Mouse (Mus musculus) ES-E14 (cell line): Measurements from ENCODE around the gene Tom1l2. TPM values are rescaled to one million over a fixed set of nuclear protein-coding genes. Genes with fewer than 3 reads are reported as not detected.

Experiments used
- DNase-seq: peaks from one replicate; pipeline ENCODE4 v3.0.0-alpha.2; 2013; ENCODE audit warnings: low read depth, low spot score
- H3K27ac ChIP-seq: 2 replicates; pipeline ENCODE4 v1.5.1; 2012; ENCODE audit warnings: low read depth, mild to moderate bottlenecking, low read length, moderate library complexity, mixed read lengths; ENCODE audit not compliant: poor library complexity, insufficient read depth, severe bottlenecking
- H3K36me3 ChIP-seq: 2 replicates; pipeline ENCODE4 v1.6.1; 2012; ENCODE audit warnings: mild to moderate bottlenecking, low read length, moderate library complexity, mixed read lengths; ENCODE audit not compliant: control insufficient read depth, poor library complexity, insufficient read depth, severe bottlenecking
- H3K4me1 ChIP-seq, 2 experiments: fragments of 150-350 bp in 1 of 2; sonication (generic) in 1 of 2; 2 replicates each; pipeline ENCODE4 v1.6.1; 2012; ENCODE audit warnings: low read length in 2 of 2, mild to moderate bottlenecking in 1 of 2, mixed read lengths in 1 of 2; ENCODE audit not compliant: control insufficient read depth in 2 of 2, insufficient read depth in 2 of 2, poor library complexity in 1 of 2
- H3K4me3 ChIP-seq, 2 experiments: fragments of 150-350 bp in 1 of 2; sonication (generic) in 1 of 2; 2 replicates each; pipeline ENCODE4 v1.5.1; 2012; ENCODE audit warnings: low read length in 2 of 2, low read depth in 1 of 2, mild to moderate bottlenecking in 1 of 2, mixed read lengths in 1 of 2; ENCODE audit not compliant: insufficient read depth in 1 of 2, poor library complexity in 1 of 2, severe bottlenecking in 1 of 2
- H3K9ac ChIP-seq: 2 replicates; pipeline ENCODE4 v1.6.1; 2012; ENCODE audit warnings: low read depth, mild to moderate bottlenecking, low read length, mixed read lengths; ENCODE audit not compliant: poor library complexity, insufficient read depth, severe bottlenecking
- H3K9me3 ChIP-seq: fragments of 150-350 bp; sonication (generic); 2 replicates; pipeline ENCODE4 v1.6.1; 2012; ENCODE audit warnings: low read depth, mild to moderate bottlenecking, low read length; ENCODE audit not compliant: control insufficient read depth, insufficient read depth
- CHD2 ChIP-seq: IDR thresholded peaks from 2 replicates; pipeline ENCODE4 v1.6.1; 2014; ENCODE audit warnings: mild to moderate bottlenecking, low read depth, low read length, inconsistent platforms
- HCFC1 ChIP-seq: IDR thresholded peaks from 2 replicates; pipeline ENCODE4 v1.6.1; 2012; ENCODE audit warnings: low read length, inconsistent platforms, borderline replicate concordance; ENCODE audit not compliant: insufficient read depth
- MAFK ChIP-seq: IDR thresholded peaks from 2 replicates; pipeline ENCODE4 v1.6.1; 2014; ENCODE audit warnings: mild to moderate bottlenecking, low read depth, low read length, inconsistent platforms; ENCODE audit not compliant: insufficient read depth
- ZC3H11A ChIP-seq: IDR thresholded peaks from 2 replicates; pipeline ENCODE4 v1.6.1; 2012; ENCODE audit warnings: low read depth, mild to moderate bottlenecking, inconsistent platforms, low read length, borderline replicate concordance
- ZNF384 ChIP-seq: IDR thresholded peaks from 2 replicates; pipeline ENCODE4 v1.6.1; 2012; ENCODE audit warnings: low read depth, low read length, inconsistent platforms
- in situ Hi-C, 2 experiments: fragments of 600-800 bp; cut with MboI; formaldehyde crosslinking; loops; one replicate each; pipeline ENCODE4 v1.15.1; 2025; ENCODE audit warnings: low sequenced_read_pairs in 2 of 2, inconsistent platforms in 1 of 2; ENCODE audit not compliant: unreplicated experiment in 2 of 2
- total RNA-seq: library from RNA; depleted of rRNA; stranded (reverse); fragments of 300-350 nt; gene quantifications from 2 replicates; pipeline ENCODE4 v1.2.3, GENCODE M21; 2012

The Tom1l2 gene
- total RNA-seq, 1 experiment = 10.4 TPM

DNA sequence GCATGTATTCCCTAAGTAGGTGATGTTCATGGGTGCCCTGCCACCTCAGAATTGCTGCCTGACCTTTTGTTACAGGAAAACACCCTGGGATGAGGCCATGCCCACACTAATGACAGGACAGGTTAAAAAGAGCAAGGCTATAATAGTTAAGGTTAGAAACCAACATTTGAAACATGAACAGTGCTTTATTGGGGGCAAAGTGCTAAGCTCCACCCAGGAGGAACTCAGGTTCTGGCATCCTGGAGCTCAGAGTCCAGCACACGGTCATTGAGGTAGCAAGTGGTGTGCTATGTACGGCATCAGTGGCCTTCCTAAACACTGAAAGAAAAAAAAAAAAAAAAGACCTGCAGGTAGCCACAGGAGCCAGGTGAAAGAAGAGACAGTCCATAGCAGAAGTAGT is 35.2 kb upstream of the Tom1l2 start:
- Histone ChIP-seq H3K36me3 (no peaks in the 10 kb centered on the region), H3K9me3 (no peaks in the 10 kb centered on the region), H3K27ac (no peak overlapping the region), H3K4me3 (no peak overlapping the region), H3K9ac (no peak overlapping the region), H3K4me1 (peaks cover 0 to 4% of the 10 kb centered on the region in 2 experiments; a peak in 1 of 4 replicates)
- DNase-seq = no peak
- in situ Hi-C loops = no loop called here
- TF ChIP-seq MAFK (no peak), ZNF384 (no peak), CHD2 (no peak), HCFC1 (no peak), ZC3H11A (no peak)

DNA sequence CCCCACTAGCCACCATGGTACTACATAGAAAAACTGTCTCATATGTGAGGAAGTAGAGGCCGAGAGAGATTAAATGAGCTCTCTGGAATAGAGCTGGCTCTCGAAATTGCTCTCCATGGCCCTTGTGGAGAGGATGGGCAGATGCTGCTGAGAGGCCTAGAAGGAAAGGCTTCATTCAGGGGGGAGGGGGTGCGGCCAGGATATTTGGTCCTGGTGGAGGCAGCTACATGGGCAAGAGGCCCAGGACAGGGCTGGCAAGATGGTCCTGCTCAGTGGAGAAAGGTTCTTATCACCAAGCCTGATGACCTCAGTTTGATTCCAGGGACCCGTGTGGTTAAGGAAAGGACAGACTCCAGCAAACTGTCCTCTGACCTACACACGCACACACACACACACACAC is 33.2 kb upstream of the Tom1l2 start:
- H3K36me3 ChIP-seq = no peaks in the 10 kb centered on the region
- no peak for DNase-seq
- H3K27ac ChIP-seq = no peak overlapping the region
- no peak overlapping the region for H3K4me3 ChIP-seq
- TF ChIP-seq ZNF384 (no peak), CHD2 (no peak), ZC3H11A (no peak), HCFC1 (no peak), MAFK (no peak)
- in situ Hi-C loops = no loop called here
- no peaks in the 10 kb centered on the region for H3K9me3 ChIP-seq
- peaks cover 0 to 4% of the 10 kb centered on the region in 2 experiments; a peak in 1 of 4 replicates for H3K4me1 ChIP-seq
- H3K9ac ChIP-seq = no peak overlapping the region

- in situ Hi-C loops = no loop called here
- no peak overlapping the region for H3K27ac ChIP-seq
- DNase-seq = no peak
Observed at GRCm38 (mm10) chr11:60384762-60385421, 32.2 kb upstream of the Tom1l2 start.

GRCm38 (mm10) chr11:60383518-60383917 is 30.8 kb upstream of the Tom1l2 start:
- DNase-seq = no peak
- Histone ChIP-seq H3K27ac (no peak overlapping the region), H3K9me3 (no peaks in the 10 kb centered on the region), H3K9ac (no peak overlapping the region), H3K36me3 (no peaks in the 10 kb centered on the region), H3K4me3 (no peak overlapping the region), H3K4me1 (peaks cover 0 to 4% of the 10 kb centered on the region in 2 experiments; a peak in 1 of 4 replicates)
- TF ChIP-seq HCFC1 (no peak), ZC3H11A (peak; percentile 46; the same call in 1 of the 2 replicates), CHD2 (no peak), MAFK (no peak)
- in situ Hi-C loops = no loop called here

More at GRCm38 (mm10) chr11:60384762-60385421, 32.2 kb upstream of the Tom1l2 start:
- Histone ChIP-seq H3K4me1 (peaks cover 0 to 4% of the 10 kb centered on the region in 2 experiments; a peak in 1 of 4 replicates), H3K4me3 (peak overlapping the region; percentile 42 to 50), H3K9me3 (no peaks in the 10 kb centered on the region), H3K36me3 (no peaks in the 10 kb centered on the region), H3K9ac (peak overlapping the region; percentile 14; the same call in 1 of the 2 replicates)
- TF ChIP-seq CHD2 (no peak), ZC3H11A (no peak), ZNF384 (no peak)
